Mouse (Mus musculus) bone marrow, adult 2 months (tissue): ENCODE measurements around the gene Gtf3c2.

ENCODE experiments used
- CTCF ChIP-seq: fragments of 200-500 bp; IDR thresholded peaks from 2 replicates; pipeline ENCODE4 v1.5.1; 2011; ENCODE audit warnings: low read length, control low read depth; ENCODE audit not compliant: control insufficient read depth, insufficient read depth
- POLR2A ChIP-seq: fragments of 200-500 bp; IDR thresholded peaks from 2 replicates; pipeline ENCODE4 v1.6.1; 2011; ENCODE audit warnings: low read depth, mild to moderate bottlenecking, control low read depth, low read length, borderline replicate concordance; ENCODE audit not compliant: control insufficient read depth

GRCm38 (mm10) chr5:31219474-31219873 lies 39.5 kb upstream of the Gtf3c2 start:
- TF ChIP-seq CTCF = no peak
- no peak for TF ChIP-seq POLR2A
